Mouse (Mus musculus): ENCODE data around the gene Nphs1.

DNA sequence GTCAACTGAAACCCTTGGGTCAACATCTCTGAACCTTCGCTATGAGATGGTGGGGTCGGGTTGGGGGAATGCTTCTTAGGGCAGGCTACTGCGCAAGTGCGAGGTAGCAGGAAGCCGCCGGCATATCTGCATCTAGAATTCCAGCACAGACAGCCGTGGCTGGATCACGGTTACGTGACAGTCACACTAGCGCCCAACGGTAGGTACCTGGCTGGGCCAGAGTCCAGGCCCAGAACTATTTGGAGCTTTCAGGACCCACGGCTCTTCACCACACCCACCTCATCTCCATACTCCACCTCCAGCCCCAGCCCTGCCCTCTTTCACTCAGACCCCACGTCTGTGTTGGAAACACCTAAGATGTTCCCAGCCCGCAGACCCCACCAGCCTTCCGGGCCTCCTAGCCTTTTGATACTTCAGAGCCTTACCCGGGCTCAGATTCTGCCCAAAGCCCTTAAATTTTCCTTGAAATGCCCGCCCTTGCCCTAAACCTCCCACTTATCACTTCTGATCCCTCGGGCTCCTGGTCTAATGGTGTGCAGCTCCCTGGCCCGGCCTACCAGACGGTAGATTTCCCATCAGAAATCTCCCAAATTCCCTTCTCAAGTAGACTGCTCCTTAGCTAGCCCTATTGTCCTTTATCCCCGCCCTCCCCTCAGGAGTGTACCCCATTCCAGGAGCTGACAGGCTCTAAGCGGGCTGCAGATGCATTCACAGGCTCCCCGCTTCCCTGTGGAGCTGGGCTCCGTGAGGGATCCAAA, 57.1 kb downstream of the Nphs1 start:
- TF ChIP-seq CTCF (IDR thresholded peaks at IDR 0.05; ENCODE audit: low read depth) (no peak), EP300 (IDR thresholded peaks at IDR 0.05; ENCODE audit: low read depth) (no peak)

Measured in liver, postnatal 0 days (tissue).